ENCODE assay signal across 13 mouse cellular contexts in the genomic region with DNA sequence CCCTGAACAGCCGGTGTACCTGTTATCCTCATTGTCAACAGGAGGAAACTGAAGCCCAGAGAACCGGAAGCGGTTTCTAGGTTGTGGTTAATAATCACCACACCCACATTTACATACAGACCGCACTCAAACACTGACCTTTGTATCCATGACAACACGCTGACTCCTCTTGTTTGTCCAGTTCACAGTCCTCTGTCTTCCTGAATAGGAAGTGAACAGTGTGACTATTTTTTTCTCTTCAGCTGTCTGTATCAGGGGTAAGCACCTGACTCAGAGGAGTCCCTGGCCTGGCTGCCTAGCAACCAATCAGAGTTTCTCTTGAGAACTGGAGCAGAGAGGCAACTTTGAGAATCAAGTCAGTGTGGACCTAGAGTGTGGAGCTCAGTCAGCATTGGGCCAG.
DNase-seq lines count a peak whose midpoint lies in the region; ATAC-seq lines count a peak whose summit lies in the region.
"Had no signal": no experiment of that assay in that cellular context is flagged by ENCODE, and none has a peak within 500 bp of the region (broad histone marks: within the 10 kb centered on the region; RNA-seq: fewer than 3 reads in every experiment).

No protein-coding gene starts in this region.

- H3K4me2 ChIP-seq in hindbrain, embryonic 13.5 days: no peak overlapping the region
- H3K4me2 ChIP-seq in hindbrain, embryonic 12.5 days (replicated peaks): no peak overlapping the region
- no peak overlapping the region for H3K4me2 ChIP-seq in kidney, embryonic 15.5 days
- H3K4me2 ChIP-seq: forebrain, embryonic 15.5 days; limb, embryonic 12.5 days had no signal

- no peak overlapping the region for H3K4me3 ChIP-seq in hindbrain, embryonic 13.5 days
- no peak overlapping the region for H3K4me3 ChIP-seq in hindbrain, embryonic 12.5 days
- no peak overlapping the region for H3K4me3 ChIP-seq in kidney, embryonic 15.5 days (replicated peaks)
- H3K4me3 ChIP-seq: forebrain, embryonic 15.5 days; limb, embryonic 12.5 days had no signal

- 0 out of 2 replicates have a peak, but pooled peaks have one; percentile 21 for ATAC-seq in hindbrain, embryonic 13.5 days (ENCODE audit: low FRiP score)
- ATAC-seq in hindbrain, embryonic 12.5 days (ENCODE audit: low FRiP score): no peak
- ATAC-seq in kidney, embryonic 15.5 days (replicated peaks; ENCODE audit: low FRiP score): peak; percentile 54
- peak; percentile 37 for ATAC-seq in megakaryocyte progenitor cell, adult 5-6 weeks (replicated peaks; ENCODE audit: poor library complexity)
- ATAC-seq: forebrain, embryonic 15.5 days had no signal

- no peaks in the 10 kb centered on the region for H3K9me3 ChIP-seq in hindbrain, embryonic 13.5 days
- H3K9me3 ChIP-seq in hindbrain, embryonic 12.5 days (replicated peaks): 0 out of 2 replicates have a peak, but pooled peaks cover 2% of the 10 kb centered on the region
- H3K9me3 ChIP-seq in kidney, embryonic 15.5 days (replicated peaks): 0 out of 2 replicates have a peak, but pooled peaks cover 3% of the 10 kb centered on the region
- H3K9me3 ChIP-seq: forebrain, embryonic 15.5 days had no signal

- no peaks in the 10 kb centered on the region for H3K27me3 ChIP-seq in hindbrain, embryonic 13.5 days
- no peaks in the 10 kb centered on the region for H3K27me3 ChIP-seq in hindbrain, embryonic 12.5 days
- no peaks in the 10 kb centered on the region for H3K27me3 ChIP-seq in kidney, embryonic 15.5 days
- H3K27me3 ChIP-seq: CH12.LX; forebrain, embryonic 15.5 days; limb, embryonic 12.5 days had no signal

- peak; percentile 77 for DNase-seq in R1 (ENCODE audit: low read depth, low spot score)
- DNase-seq in ovary, postnatal 36 days (ENCODE audit: low spot score): no peak
- no peak for DNase-seq in gastrocnemius, postnatal 25 days
- no peak for DNase-seq in cerebellum, postnatal 14 days
- DNase-seq: adrenal gland, postnatal 14 days; cerebellum, postnatal 10 days had no signal

- 64% methylated on average over 5 of the region's 5 CpGs for WGBS in hindbrain, embryonic 13.5 days
- 60% methylated on average over 5 of the region's 5 CpGs for WGBS in hindbrain, embryonic 12.5 days
- 87% methylated on average over 5 of the region's 5 CpGs for WGBS in kidney, embryonic 15.5 days

- no peaks in the 10 kb centered on the region for H3K36me3 ChIP-seq in hindbrain, embryonic 13.5 days
- H3K36me3 ChIP-seq in hindbrain, embryonic 12.5 days: no peaks in the 10 kb centered on the region
- no peaks in the 10 kb centered on the region for H3K36me3 ChIP-seq in kidney, embryonic 15.5 days
- H3K36me3 ChIP-seq: forebrain, embryonic 15.5 days; limb, embryonic 12.5 days had no signal

- peaks cover 9% of the 10 kb centered on the region for H3K4me1 ChIP-seq in hindbrain, embryonic 13.5 days (replicated peaks)
- peaks cover 5% of the 10 kb centered on the region; the same call in 1 of the 2 replicates for H3K4me1 ChIP-seq in hindbrain, embryonic 12.5 days
- 0 out of 2 replicates have a peak, but pooled peaks cover 2% of the 10 kb centered on the region for H3K4me1 ChIP-seq in kidney, embryonic 15.5 days
- H3K4me1 ChIP-seq: limb, embryonic 12.5 days had no signal

- no peak overlapping the region for H3K27ac ChIP-seq in hindbrain, embryonic 13.5 days
- no peak overlapping the region for H3K27ac ChIP-seq in hindbrain, embryonic 12.5 days
- H3K27ac ChIP-seq in kidney, embryonic 15.5 days: no peak overlapping the region
- H3K27ac ChIP-seq: forebrain, embryonic 15.5 days; limb, embryonic 12.5 days had no signal

- H3K9ac ChIP-seq in hindbrain, embryonic 13.5 days: no peak overlapping the region
- no peak overlapping the region for H3K9ac ChIP-seq in hindbrain, embryonic 12.5 days
- H3K9ac ChIP-seq in kidney, embryonic 15.5 days: no peak overlapping the region
- H3K9ac ChIP-seq: forebrain, embryonic 15.5 days; limb, embryonic 12.5 days had no signal
